Mouse (Mus musculus): ENCODE results near the gene Spz1.

Spz1 gene

DNA sequence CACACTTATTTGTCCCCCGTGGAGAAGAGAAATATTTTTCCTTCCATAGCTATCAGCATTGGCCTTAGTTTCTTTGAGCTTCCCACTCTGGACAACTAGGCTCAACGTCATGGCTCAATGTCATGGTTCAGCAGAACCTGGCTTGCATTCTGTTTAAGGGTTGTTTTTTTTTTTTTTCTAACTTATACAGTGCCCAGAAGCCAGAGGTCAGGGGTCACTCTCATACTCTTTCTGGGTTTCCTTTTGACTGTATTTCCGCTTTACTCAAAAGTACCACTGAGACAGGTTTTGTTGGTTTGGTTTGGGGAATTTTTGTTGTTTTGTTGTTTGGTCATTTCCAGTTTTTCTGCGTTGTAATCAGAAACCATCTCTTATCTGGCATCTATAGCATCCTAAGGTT lies 2.2 kb upstream of the Spz1 start:
- no peak for DNase-seq

DNA sequence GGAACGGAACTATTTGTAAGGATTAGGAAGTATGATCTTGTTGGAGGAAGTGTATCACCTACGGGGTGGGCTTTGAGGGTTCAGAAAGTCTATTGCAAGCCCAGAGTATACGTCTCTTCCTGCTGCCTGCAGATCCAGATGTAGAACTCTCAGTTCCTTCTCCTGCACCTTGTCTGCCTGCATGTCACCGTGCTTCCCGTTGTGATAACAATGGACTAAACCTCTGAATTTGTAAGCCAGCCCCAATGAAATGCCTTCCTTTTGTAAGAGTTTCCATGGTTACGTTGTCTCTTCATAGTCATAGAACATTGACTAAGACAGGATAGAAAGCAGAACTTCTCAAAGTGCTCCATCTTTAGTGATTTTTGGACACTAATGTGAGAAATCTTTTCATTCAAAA lies 716 bp upstream of the Spz1 start:
- no peak for DNase-seq

DNA sequence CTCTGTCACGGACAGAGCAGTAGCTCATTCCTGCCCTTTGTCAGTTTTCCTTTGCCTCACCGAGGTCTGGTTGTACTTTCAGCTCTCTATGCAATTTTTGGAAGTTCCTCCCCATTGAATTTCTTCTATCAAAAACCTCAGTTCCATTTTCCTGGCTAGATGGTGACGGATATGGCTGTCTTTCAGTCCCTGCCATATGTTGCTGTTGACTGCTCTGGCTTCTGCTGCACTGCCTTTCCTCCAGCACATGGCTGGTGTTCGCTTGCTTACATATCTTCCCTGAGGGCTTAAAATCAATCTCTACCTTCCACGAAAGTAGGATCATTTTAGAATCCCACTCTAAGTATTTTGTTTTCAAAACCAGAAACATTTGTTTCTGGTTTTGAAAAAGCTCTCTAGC lies 16.5 kb downstream of the Spz1 start:
- DNase-seq = no peak

DNA sequence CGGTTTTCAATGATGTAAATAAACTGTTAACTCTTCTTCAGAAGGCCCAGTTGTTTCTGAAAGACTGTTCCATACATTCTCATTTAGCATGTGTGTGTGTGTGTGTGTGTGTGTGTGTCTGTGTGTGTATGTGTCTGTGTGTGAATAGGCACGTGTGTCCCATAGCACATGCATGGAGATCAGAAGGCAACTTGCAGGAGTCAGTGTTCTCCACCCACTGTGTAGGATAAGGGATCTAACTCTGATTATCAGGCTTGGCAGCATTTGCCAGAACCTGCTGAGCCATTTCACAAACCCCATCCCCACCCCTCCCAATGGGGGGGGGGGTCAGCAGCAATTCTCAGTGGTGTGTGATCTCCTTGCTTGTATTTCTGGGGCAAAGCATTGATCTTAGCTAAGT lies 18.7 kb downstream of the Spz1 start:
- no peak for DNase-seq

DNA sequence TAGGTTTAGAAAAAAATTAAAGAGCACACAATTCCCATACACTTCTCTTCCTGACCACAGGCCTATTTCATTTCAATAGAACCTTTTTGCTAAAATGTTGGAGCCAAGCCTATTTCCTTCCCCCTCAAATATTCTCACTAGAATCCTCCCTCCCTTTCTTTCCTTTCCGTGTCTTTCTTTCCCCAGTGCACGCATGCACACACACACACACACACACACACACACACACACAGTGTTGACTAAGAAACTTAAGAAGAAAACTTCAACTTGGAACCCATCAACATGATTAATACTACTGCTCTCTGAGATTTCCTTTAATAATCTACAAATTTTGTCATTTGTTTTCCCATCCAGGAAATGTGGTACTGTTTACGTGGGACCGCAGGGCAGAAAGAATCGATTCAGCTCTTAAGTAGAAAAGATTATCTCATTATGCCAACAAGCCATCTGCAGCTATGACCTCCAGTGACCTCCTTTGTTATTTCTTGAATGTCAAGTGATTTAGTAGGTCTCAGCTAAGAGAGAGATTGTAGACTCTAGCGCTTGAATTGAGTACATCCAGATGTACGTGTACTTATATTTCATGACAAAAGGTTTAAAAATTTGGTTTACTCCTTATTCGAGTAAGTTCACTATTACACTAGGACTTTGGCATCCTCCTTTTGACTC lies 19.4 kb downstream of the Spz1 start:
- DNase-seq = no peak

DNA sequence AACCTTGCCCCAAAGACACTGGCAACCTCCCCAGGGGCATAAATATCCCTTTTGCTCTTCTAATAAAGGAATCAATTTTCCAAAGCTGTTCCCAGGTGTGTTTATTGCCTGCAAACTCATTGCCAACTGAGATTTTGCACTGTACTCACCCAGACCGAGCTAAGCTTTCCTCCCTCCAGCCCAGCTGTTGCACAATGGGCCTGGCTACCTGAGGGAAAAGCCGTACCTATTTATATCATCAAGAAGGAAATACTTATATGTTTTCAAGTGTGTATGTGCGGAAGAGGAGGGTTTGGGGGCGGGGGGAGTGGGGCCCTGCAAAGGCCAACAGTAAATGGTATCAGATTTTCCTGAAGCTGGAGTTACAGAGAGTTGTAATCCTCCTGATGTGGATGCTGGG lies 28.9 kb downstream of the Spz1 start:
- DNase-seq = no peak

DNA sequence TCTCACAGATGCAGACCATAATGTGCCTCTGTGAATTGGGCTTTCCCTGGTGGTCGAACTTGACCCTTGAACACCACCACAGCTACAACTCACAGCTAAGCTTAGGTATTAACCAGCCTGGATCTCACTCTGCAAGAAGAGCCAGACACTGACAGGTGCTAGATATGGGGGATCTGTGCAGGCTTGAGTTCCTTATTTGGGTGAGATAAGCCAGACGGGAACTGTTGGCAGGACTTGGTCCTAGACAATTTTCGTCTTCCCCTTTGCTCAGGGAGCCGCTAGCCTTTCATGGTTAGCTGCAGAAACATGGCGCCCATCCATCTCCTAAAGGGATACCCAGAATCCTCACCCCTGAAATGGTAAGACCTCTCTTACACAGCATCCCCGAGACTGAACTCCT lies 35.0 kb downstream of the Spz1 start:
- no peak for DNase-seq

DNA sequence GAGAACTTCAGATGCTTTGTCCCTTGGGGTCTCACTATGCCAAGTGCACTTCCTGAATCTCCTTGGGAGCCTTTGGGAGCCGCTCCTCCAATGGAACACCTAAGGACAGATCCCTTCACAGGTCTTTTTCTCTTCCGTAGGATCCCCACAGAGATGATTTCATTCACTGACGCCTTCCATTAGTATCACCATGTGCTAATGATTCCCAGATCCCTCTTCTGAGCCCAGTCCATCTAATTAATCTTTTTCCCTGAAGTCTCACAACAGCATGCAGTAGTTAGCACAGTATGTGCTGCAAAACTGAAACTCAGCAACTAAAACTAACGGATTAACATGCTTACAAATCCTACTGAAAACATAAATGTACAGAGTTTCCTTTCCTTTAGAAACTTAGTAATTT lies 36.8 kb downstream of the Spz1 start:
- no peak for DNase-seq

DNA sequence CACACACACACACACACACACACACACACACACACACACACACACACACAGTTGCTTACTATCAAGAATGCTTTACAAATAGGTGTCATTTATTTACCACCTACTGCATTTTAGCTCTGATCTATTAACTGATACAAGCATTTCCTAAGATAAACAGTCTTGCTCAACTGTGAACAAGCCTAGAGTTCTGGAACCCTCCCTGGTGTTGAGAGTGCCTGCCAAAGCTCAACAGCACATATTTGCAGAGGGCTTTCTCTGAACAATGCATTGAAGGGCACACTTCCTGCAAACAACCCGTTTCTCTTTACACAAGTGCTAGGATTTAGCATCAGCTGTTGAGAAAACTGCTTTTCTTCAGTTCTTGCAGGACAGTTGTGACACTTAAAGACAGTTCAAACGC lies 42.2 kb downstream of the Spz1 start:
- no peak for DNase-seq

DNA sequence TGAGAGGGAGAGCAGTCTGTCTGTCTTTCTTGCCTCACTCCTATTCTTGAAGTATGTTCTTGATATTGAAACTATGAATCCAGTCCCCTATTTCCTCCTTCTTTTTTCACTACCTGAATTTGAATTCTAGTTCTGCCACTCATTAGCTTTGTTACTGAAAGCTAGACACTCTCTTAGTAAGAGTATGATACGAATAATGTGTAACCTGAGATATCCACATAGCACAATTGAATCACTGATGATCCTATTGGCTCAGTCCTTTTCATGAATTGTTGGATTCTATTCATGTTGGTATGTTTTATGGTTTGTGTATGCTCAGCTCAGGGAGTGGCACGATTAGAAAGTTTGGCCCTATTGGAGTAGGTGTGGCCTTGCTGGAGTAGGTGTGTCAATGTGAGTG lies 43.8 kb downstream of the Spz1 start:
- DNase-seq = no peak

DNA sequence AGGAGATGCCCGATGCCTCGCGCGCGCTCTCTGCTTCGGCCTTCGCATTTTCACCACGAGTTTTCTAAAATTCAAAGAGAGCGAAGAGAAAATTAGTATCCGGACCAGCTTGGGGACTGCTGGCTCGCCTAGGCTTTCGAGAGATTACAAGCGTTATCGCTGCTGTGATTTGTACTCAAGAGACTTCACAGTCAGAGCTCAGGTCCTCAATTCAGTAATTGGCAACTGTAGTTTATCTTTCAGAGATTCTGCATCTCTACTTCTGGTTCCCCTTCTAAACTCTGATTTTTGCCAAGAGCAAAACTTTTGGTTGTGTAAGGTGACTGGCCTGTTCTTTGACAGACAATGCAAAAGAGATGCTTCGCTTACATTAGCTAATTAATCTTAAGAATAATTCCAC lies 44.7 kb downstream of the Spz1 start:
- no peak for DNase-seq

DNA sequence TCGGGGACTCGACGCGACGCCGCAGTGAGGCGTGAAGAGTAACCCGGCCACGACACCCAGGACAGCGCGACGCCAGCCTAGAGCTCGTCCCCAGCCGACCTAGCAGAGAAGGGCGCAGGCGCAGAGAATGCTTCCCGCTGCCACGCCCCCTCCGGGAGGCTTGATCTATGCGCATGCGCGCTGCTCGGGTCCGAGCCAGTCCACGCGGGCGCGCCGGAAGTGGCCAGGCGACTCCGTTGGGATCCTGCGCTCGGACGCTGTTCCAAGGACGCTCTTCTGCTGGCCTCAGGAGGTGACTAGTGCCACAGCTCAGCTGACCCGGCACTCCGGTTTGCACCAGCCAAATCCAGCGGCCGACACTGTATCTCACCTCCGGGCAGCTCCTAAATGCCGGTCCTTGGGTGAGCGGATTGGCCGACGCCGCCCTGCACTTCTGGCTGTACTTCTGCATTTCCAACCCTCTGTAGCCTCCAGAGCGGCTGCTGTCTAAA lies 45.2 kb downstream of the Spz1 start, which contains the start of gene Zfyve16:
Gene Zfyve16, minus strand, starts transcription at position 148 of the 491 bp plus-strand sequence.
- peak; percentile 96 to 99 for DNase-seq

DNA sequence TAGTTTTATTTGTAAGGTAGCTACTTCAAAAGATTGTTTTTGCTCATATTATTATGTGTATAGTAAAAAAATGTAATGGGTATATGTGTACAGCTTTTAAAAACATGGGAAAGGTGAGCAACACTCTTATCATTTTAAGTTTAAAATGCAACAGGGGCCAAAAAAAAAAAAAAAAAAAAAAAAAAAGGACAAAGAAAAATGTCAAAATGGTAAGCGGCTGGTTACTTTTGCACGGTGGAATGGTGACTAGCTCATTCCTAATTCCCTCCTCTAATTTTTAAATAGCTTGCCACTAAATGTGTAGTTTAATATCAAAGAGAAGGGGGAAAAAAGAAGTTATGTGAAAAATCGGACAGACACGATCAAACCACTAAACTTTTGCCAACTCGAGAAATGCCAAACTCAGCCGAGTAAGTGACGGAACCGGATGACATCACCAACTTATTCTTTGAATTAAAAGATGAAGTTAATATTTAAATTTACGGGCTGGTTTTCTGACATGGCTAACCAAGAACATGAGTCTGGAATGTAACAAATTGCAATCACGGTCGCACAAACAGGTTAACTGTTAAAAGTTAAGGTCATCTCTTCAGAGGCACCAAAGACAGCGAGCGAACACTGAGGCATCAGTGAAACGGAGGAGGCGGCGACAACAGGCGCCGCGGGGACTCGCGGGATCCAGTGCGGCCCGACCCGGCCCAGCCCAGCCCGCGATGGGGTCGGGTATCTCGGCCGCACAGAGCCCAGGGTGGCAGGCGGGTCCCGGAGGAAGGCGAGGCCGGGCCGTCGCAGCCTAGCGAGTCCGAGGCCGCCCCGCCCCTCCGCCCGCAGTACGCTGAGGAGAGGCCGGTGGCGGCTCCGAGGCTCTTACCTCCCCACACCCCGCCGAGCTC lies 45.9 kb downstream of the Spz1 start:
- DNase-seq = no peak

All from kidney, postnatal 36 days (tissue).